Mouse (Mus musculus) stomach, embryonic 14.5 days (tissue): ENCODE measurements around the gene Arhgef39. TPM values are rescaled to one million over a fixed set of nuclear protein-coding genes. Genes with fewer than 3 reads are reported as not detected.
A peak's percentile ranks its signal among the peaks of the same experiment; 100 is the strongest.

Experiments
- ATAC-seq: fragments of 200-750 bp; cut with Nextera tagmentation; 2 replicates; pipeline ENCODE4 v1.8.0; 2017; ENCODE audit warnings: low read depth, moderate TSS enrichment; ENCODE audit not compliant: insufficient number of reproducible peaks, insufficient read depth, low FRiP score
- H3K27ac ChIP-seq: fragments of 300-500 bp; sonication (generic); 2 replicates; pipeline ENCODE4 v1.5.1; 2014; ENCODE audit warnings: mild to moderate bottlenecking, low read length, moderate library complexity, mixed read lengths
- H3K27me3 ChIP-seq: fragments of 300-500 bp; sonication (generic); 2 replicates; pipeline ENCODE4 v1.6.1; 2014; ENCODE audit warnings: low read length, control low read depth, mixed read lengths; ENCODE audit not compliant: control insufficient read depth, insufficient read depth
- H3K36me3 ChIP-seq: fragments of 300-500 bp; sonication (generic); 2 replicates; pipeline ENCODE4 v1.6.1; 2014; ENCODE audit warnings: mild to moderate bottlenecking, control low read depth, low read length, moderate library complexity, mixed read lengths; ENCODE audit not compliant: control insufficient read depth, insufficient read depth
- H3K4me1 ChIP-seq: fragments of 300-500 bp; sonication (generic); 2 replicates; pipeline ENCODE4 v1.6.1; 2014; ENCODE audit warnings: low read length, control low read depth, mixed read lengths; ENCODE audit not compliant: control insufficient read depth, insufficient read depth
- H3K4me2 ChIP-seq: fragments of 300-500 bp; sonication (generic); replicated peaks from 2 replicates; pipeline ENCODE4 v1.6.1; 2014; ENCODE audit warnings: low read depth, low read length, control low read depth
- H3K4me3 ChIP-seq: fragments of 300-500 bp; sonication (generic); 2 replicates; pipeline ENCODE4 v1.5.1; 2014; ENCODE audit warnings: low read depth, low read length, control low read depth
- H3K9ac ChIP-seq: fragments of 300-500 bp; sonication (generic); replicated peaks from 2 replicates; pipeline ENCODE4 v1.6.1; 2014; ENCODE audit warnings: low read depth, mild to moderate bottlenecking, control low read depth, low read length, moderate library complexity, mixed read lengths
- H3K9me3 ChIP-seq: fragments of 300-500 bp; sonication (generic); 2 replicates; pipeline ENCODE4 v1.6.1; 2016; ENCODE audit warnings: low read depth, low read length, control low read depth; ENCODE audit not compliant: control insufficient read depth
- WGBS: fragments of 180-500 bp; shearing (Covaris S2); extraction: QIAGEN DNeasy Blood & Tissue Kit; methylation state at CpG from one replicate; pipeline ENCODE4 v1.1.7; 2014; 5-methylcytosine and 5-hydroxymethylcytosine counted together
- polyA plus RNA-seq: library from polyadenylated mRNA; unstranded; fragments of >200 nt; fragmentation: Nextera tagmentation; extraction: Ambion mirVana; gene quantifications from 2 replicates; pipeline ENCODE4 v1.2.1, GENCODE M21; 2014

The Arhgef39 gene
- polyA plus RNA-seq, 1 experiment from 2014 or later, result 46.8 TPM

DNA sequence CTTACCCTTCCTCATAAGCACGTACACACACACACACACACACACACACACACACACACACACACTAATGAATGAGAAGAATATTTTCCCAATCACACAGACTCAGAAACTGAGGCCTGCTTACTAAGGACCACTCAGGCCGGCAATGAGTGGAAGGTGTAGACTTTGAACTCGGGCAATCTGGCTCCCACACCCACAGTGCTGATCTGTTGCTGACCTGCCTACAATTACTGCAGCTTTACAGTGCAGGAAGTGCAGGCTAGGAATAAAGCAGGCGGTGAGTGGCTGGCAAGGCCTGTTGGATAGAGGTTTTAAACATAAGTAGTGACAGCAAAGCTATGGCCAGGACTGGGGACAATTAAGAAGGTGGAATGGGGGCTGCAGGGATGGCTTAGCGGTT lies 18.5 kb downstream of the Arhgef39 start:
- no peaks in the 10 kb centered on the region for H3K27me3 ChIP-seq
- H3K4me2 ChIP-seq, result no peak overlapping the region
- no peak overlapping the region for H3K9ac ChIP-seq
- H3K9me3 ChIP-seq, result no peaks in the 10 kb centered on the region
- ATAC-seq, result no peak
- H3K4me1 ChIP-seq, result no peaks in the 10 kb centered on the region
- 81% methylated on average over 5 of the region's 5 CpGs for WGBS
- H3K36me3 ChIP-seq, result no peaks in the 10 kb centered on the region
- H3K4me3 ChIP-seq, result no peak overlapping the region
- no peak overlapping the region for H3K27ac ChIP-seq

DNA sequence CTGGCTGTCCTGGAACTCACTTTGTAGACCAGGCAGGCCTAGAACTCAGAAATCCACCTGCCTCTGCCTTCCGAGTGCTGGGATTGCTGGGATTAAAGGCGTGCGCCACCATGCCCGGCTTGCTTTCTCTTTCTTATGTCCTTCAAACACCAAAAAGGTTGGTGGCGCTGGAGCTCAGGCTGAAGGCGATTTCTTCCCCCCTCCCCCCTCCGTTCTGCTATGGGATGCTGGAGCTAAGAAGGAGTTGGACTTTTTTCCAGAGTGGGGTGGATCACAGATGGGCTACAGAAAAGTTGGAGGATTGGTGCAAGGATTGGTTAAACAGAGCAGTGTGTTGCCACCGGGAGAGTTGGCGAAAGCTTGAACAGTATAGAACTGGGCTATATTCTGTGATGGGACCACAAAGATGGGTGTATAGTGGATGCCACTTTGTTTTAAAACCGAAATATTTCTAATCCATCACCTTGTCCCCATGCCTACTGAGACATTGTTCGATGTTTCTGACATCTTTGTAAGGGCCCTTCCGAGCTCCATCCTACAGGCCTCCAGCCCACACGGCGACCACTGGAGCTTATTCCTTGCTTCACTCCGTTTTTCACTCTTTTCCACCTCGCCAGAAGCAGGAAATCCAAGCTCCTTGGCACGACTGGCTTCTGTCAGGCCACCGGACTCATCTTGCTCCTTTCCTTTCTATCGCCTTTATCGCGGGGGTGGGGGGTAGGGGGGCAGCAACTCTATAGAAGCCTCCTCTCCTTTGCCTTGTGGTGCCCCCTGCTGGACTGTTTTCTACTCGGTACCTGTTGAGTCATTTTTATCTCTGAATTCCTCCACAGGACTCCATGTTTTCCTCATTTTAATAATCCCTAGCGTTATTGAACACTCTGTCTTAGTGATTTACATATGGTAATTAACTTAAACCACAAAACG lies 20.3 kb downstream of the Arhgef39 start:
- 44% methylated on average over 24 of the region's 24 CpGs for WGBS
- ATAC-seq, result no peak
- no peak overlapping the region for H3K9ac ChIP-seq
- H3K27me3 ChIP-seq, result no peaks in the 10 kb centered on the region
- no peaks in the 10 kb centered on the region for H3K36me3 ChIP-seq
- no peak overlapping the region; the same call in 1 of the 2 replicates for H3K4me2 ChIP-seq
- H3K27ac ChIP-seq, result no peak overlapping the region
- no peak overlapping the region for H3K4me3 ChIP-seq
- H3K4me1 ChIP-seq, result no peaks in the 10 kb centered on the region
- no peaks in the 10 kb centered on the region for H3K9me3 ChIP-seq

DNA sequence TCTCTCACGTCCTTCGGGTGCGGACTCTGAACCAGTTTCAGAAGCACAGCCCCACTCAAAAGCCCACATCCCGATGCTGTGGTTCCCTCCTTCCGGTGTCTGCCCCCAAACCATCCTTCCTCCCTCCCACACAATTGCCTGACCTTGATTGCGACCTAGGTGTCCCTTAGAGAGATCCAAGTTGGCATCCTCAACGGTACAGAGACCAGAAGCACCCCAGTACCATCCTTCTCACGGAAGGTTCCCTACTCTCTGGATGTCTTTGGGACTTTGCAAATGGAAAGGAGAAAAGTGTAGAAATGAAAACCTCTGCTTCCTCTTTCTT lies 21.0 kb downstream of the Arhgef39 start:
- H3K27ac ChIP-seq, result peak overlapping the region; percentile 27
- 0 out of 2 replicates have a peak, but pooled peaks have one; percentile 11 for ATAC-seq
- H3K9me3 ChIP-seq, result no peaks in the 10 kb centered on the region
- no peak overlapping the region for H3K9ac ChIP-seq
- H3K4me1 ChIP-seq, result no peaks in the 10 kb centered on the region
- H3K4me3 ChIP-seq, result peak overlapping the region; percentile 17; the same call in 1 of the 2 replicates
- H3K4me2 ChIP-seq, result peak overlapping the region; percentile 39
- no peaks in the 10 kb centered on the region for H3K36me3 ChIP-seq
- 51% methylated on average over 8 of the region's 8 CpGs for WGBS
- no peaks in the 10 kb centered on the region for H3K27me3 ChIP-seq

DNA sequence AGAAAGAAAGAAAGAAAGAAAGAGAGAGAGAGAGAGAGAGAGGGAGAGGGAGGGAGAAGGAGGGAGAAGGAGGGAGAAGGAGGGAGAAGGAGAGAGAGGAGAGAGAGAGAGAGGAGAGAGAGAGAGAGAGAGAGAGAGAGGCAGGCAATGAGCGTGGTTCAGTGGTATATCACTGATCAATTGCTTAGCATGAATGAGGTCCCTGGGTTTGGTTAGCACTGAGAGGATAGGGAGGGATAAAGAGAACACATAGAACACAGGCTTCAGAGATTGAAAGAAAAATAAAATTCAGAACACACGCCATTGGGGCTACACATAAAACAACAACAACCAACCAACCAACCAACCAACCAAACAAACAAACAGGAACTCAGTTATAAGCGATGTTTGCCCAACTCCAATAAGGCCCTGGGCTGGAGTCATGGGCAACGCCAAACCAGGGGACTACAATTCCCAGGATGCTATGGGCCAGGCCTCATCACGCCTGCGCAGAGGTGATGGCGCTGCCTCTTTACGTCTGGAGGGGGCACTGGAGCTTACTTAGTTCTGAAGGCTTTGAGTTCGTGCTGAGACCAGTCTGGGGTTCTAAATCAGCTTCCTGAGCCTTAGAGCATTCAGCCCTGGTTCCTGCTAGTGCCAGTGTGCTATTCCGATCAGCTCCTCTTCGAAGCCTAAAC lies 21.5 kb downstream of the Arhgef39 start:
- 20% methylated on average over 11 of the region's 11 CpGs for WGBS
- ATAC-seq, result peak; percentile 86; the same call in 1 of the 2 replicates
- no peaks in the 10 kb centered on the region for H3K4me1 ChIP-seq
- no peak overlapping the region for H3K9ac ChIP-seq
- H3K27ac ChIP-seq, result peak overlapping the region; percentile 27
- peak overlapping the region; percentile 17; the same call in 1 of the 2 replicates for H3K4me3 ChIP-seq
- peak overlapping the region; percentile 39 for H3K4me2 ChIP-seq
- no peaks in the 10 kb centered on the region for H3K9me3 ChIP-seq
- no peaks in the 10 kb centered on the region for H3K27me3 ChIP-seq
- H3K36me3 ChIP-seq, result no peaks in the 10 kb centered on the region

DNA sequence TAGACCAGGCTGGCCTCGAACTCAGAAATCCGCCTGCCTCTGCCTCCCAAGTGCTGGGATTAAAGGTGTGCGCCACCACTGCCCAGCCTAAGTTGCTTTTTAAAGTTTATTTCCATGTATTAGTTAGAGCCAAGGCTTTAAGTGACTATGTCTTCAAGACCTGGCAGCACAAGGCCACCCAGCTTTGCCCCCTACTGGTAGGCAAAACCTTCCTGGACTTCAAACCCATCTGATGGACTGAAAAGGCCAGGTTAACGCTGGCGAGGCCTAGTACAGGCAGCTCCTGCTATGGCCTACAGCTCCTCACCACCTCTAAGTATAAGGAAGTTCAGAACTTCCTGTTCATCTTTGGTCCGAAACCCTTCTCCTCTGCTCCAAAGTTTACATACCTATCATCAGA lies 22.9 kb downstream of the Arhgef39 start:
- H3K4me1 ChIP-seq, result no peaks in the 10 kb centered on the region
- no peak overlapping the region for H3K9ac ChIP-seq
- WGBS, result 76% methylated on average over 4 of the region's 6 CpGs
- no peak overlapping the region for H3K4me3 ChIP-seq
- H3K27me3 ChIP-seq, result no peaks in the 10 kb centered on the region
- ATAC-seq, result no peak
- no peak overlapping the region for H3K27ac ChIP-seq
- no peaks in the 10 kb centered on the region for H3K9me3 ChIP-seq
- H3K36me3 ChIP-seq, result no peaks in the 10 kb centered on the region
- no peak overlapping the region for H3K4me2 ChIP-seq

DNA sequence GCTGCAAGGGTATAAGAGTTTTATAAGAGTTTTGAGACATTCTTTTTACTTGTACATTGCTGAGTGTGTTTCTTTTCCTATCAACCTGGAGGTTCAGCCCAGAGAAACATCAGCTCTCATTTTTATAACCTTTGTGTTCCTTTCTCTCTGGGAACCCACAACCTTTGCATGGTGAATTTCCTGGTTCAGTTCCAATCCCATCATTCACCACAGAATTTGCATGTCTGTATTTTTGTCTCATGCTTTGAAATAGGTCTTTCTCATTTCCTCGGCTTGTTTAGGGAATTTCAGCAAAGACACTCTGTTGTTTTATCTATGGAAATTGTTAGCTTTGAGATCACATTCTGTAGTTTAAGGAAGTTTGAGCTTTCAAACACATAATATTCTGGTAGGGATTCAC lies 25.9 kb downstream of the Arhgef39 start:
- 81% methylated on average over 1 of the region's 1 CpGs for WGBS

DNA sequence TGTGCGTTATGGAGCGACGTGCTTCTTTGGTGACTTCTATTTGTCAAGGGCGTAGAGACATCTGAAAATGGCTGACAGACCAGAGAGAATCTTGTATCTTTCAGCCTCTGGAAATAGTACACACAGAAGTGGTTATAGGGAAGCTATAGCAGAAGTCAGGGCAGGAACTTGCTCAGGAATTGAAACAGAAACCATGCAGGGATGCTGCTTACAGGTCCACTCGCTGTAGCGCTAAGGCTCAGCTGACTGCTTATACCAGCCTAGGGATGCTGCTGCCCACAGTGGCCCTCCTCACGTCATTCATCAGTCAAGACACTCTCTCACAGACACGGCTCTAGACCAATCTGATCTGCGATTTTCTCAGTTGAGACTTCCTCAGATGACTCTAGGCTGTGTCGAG lies 29.2 kb downstream of the Arhgef39 start:
- H3K27me3 ChIP-seq, result no peaks in the 10 kb centered on the region
- no peak for ATAC-seq
- H3K4me2 ChIP-seq, result no peak overlapping the region
- 86% methylated on average over 10 of the region's 10 CpGs for WGBS
- no peaks in the 10 kb centered on the region for H3K4me1 ChIP-seq
- H3K9me3 ChIP-seq, result no peaks in the 10 kb centered on the region
- no peak overlapping the region for H3K27ac ChIP-seq
- no peak overlapping the region for H3K9ac ChIP-seq
- H3K36me3 ChIP-seq, result no peaks in the 10 kb centered on the region
- no peak overlapping the region for H3K4me3 ChIP-seq

More for the DNA sequence above, 25.9 kb downstream of the Arhgef39 start:
- H3K36me3 ChIP-seq, result no peaks in the 10 kb centered on the region
- H3K27me3 ChIP-seq, result no peaks in the 10 kb centered on the region
- no peaks in the 10 kb centered on the region for H3K9me3 ChIP-seq
- H3K4me1 ChIP-seq, result no peaks in the 10 kb centered on the region
- no peak for ATAC-seq
- H3K9ac ChIP-seq, result no peak overlapping the region
- H3K4me3 ChIP-seq, result no peak overlapping the region
- H3K4me2 ChIP-seq, result no peak overlapping the region
- H3K27ac ChIP-seq, result no peak overlapping the region

DNA sequence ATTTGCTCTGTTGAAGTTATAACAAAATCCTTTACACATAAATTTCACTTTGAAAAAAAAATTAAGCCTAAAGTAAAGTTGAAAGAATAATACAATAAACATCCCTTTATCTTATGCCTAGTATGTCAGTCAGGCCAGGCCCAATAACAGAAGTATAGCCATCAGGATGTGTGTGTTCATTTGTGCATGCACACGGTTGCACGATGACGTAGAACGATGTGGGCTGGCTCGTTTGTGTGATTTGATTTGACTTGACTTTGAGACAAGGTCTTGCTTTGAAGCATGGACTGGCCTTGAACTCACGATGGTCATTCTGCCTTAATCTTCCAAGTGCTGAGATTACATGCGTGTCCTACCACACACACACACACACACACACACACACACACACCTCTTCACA lies 32.6 kb downstream of the Arhgef39 start:
- no peaks in the 10 kb centered on the region for H3K36me3 ChIP-seq
- H3K4me3 ChIP-seq, result no peak overlapping the region
- ATAC-seq, result no peak
- no peak overlapping the region for H3K4me2 ChIP-seq
- H3K9me3 ChIP-seq, result no peaks in the 10 kb centered on the region; the same call in 1 of the 2 replicates
- WGBS, result 87% methylated on average over 7 of the region's 7 CpGs
- no peak overlapping the region for H3K9ac ChIP-seq
- H3K4me1 ChIP-seq, result no peaks in the 10 kb centered on the region
- no peak overlapping the region for H3K27ac ChIP-seq
- no peaks in the 10 kb centered on the region for H3K27me3 ChIP-seq
